8 mouse cellular contexts compared by ENCODE assay signal in genomic region chr7:127876041-127876466, GRCm38 (mm10). TPM values are rescaled to one million over a fixed set of nuclear protein-coding genes. Genes with fewer than 3 reads are reported as not detected.
DNase-seq lines count a peak whose midpoint lies in the region; ATAC-seq lines count a peak whose summit lies in the region.

Zfp646 (plus strand) TSS chr7:127876221.

- WGBS in embryonic facial prominence, embryonic 14.5 days, result 0% methylated on average over 21 of the region's 41 CpGs
- WGBS in limb, embryonic 13.5 days, result under 1% methylated on average over 41 of the region's 41 CpGs
- WGBS in midbrain, embryonic 15.5 days, result under 1% methylated on average over 41 of the region's 41 CpGs

- peaks cover 15% of the 10 kb centered on the region for H3K4me1 ChIP-seq in embryonic facial prominence, embryonic 14.5 days (ENCODE audit: control insufficient read depth, insufficient read depth, low read length)
- H3K4me1 ChIP-seq in limb, embryonic 13.5 days, result peaks cover 20% of the 10 kb centered on the region
- peaks cover 39% of the 10 kb centered on the region for H3K4me1 ChIP-seq in midbrain, embryonic 15.5 days

- H3K4me3 ChIP-seq in embryonic facial prominence, embryonic 14.5 days (ENCODE audit: low read depth, low read length), result peak within 1 kb of the TSS; percentile 98
- H3K4me3 ChIP-seq in limb, embryonic 13.5 days, result peak within 1 kb of the TSS; percentile 88
- peak within 1 kb of the TSS; percentile 81 for H3K4me3 ChIP-seq in midbrain, embryonic 15.5 days

- ATAC-seq in embryonic facial prominence, embryonic 14.5 days (ENCODE audit: low read depth), result peak; percentile 93
- peak; percentile 92 for ATAC-seq in limb, embryonic 13.5 days (ENCODE audit: low FRiP score, low read depth)
- ATAC-seq in midbrain, embryonic 15.5 days (replicated peaks), result peak; percentile 93

- H3K36me3 ChIP-seq in embryonic facial prominence, embryonic 14.5 days (ENCODE audit: control insufficient read depth, insufficient read depth, low read length), result peaks cover 49% of the 10 kb centered on the region
- peaks cover 48% of the 10 kb centered on the region for H3K36me3 ChIP-seq in limb, embryonic 13.5 days
- H3K36me3 ChIP-seq in midbrain, embryonic 15.5 days (replicated peaks), result peaks cover 22% of the 10 kb centered on the region

- peak; percentile 88 to 89 for DNase-seq in cerebellum, postnatal 10 days
- no peak for DNase-seq in cerebellum, adult 11 months
- DNase-seq in embryonic facial prominence, embryonic 14.5 days (ENCODE audit: low spot score), result peak; percentile 95
- DNase-seq in heart, adult 9 months (ENCODE audit: low spot score in 2 of 2), result peak; percentile 70 to 71
- peak; percentile 74 for DNase-seq in kidney, adult 9 months
- peak; percentile 73 for DNase-seq in spleen, postnatal 36 days (ENCODE audit: low spot score in 2 of 2)

- H3K27me3 ChIP-seq in embryonic facial prominence, embryonic 14.5 days (replicated peaks; ENCODE audit: control insufficient read depth, insufficient read depth, low read length), result no peaks in the 10 kb centered on the region
- H3K27me3 ChIP-seq in limb, embryonic 13.5 days, result no peaks in the 10 kb centered on the region
- H3K27me3 ChIP-seq in midbrain, embryonic 15.5 days (replicated peaks), result no peaks in the 10 kb centered on the region

- peak within 1 kb of the TSS; percentile 99 for H3K27ac ChIP-seq in embryonic facial prominence, embryonic 14.5 days (replicated peaks; ENCODE audit: low read depth, low read length)
- peak within 1 kb of the TSS; percentile 98 for H3K27ac ChIP-seq in limb, embryonic 13.5 days
- peak within 1 kb of the TSS; percentile 99 for H3K27ac ChIP-seq in midbrain, embryonic 15.5 days

- H3K9ac ChIP-seq in embryonic facial prominence, embryonic 14.5 days (ENCODE audit: low read depth, low read length), result peak within 1 kb of the TSS; percentile 97
- H3K9ac ChIP-seq in limb, embryonic 13.5 days, result peak within 1 kb of the TSS; percentile 97
- peak within 1 kb of the TSS; percentile 84 for H3K9ac ChIP-seq in midbrain, embryonic 15.5 days

- H3K4me2 ChIP-seq in embryonic facial prominence, embryonic 14.5 days (ENCODE audit: low read depth, low read length), result peak within 1 kb of the TSS; percentile 90
- H3K4me2 ChIP-seq in limb, embryonic 13.5 days (replicated peaks), result peak within 1 kb of the TSS; percentile 89
- peak within 1 kb of the TSS; percentile 83 for H3K4me2 ChIP-seq in midbrain, embryonic 15.5 days

- no peaks in the 10 kb centered on the region for H3K9me3 ChIP-seq in embryonic facial prominence, embryonic 14.5 days (ENCODE audit: control insufficient read depth, low read length)
- no peaks in the 10 kb centered on the region for H3K9me3 ChIP-seq in limb, embryonic 13.5 days
- H3K9me3 ChIP-seq in midbrain, embryonic 15.5 days, result no peaks in the 10 kb centered on the region

RNA-seq across cellular contexts. Expression of gene Zfp646, which starts in this region (rescaled TPM):
- 13.3 and 14.0 TPM in 2 replicates for polyA plus RNA-seq in embryonic facial prominence, embryonic 14.5 days (2014; fragmentation: Nextera tagmentation; extraction: Ambion mirVana)
- 10.5 and 11.6 TPM in 2 replicates for polyA plus RNA-seq in limb, embryonic 13.5 days (2015; fragmentation: Nextera tagmentation; extraction: Ambion mirVana)
- polyA plus RNA-seq in midbrain, embryonic 15.5 days (2015; fragmentation: Nextera tagmentation; extraction: Ambion mirVana), result 10.6 and 11.4 TPM in 2 replicates
